Mouse (Mus musculus) heart, embryonic 11.5 days (tissue): ENCODE measurements at regions not wholly inside any gene's neighbourhood (a gene's known extent, or its start where the extent isn't known, plus 50 kb on each side); places are given as distances from the start of the nearest gene placed in this dataset.

Experiments used
- ATAC-seq: fragments of 200-750 bp; cut with Nextera tagmentation; replicated peaks from 2 replicates; pipeline ENCODE4 v1.8.0; 2017; ENCODE audit warnings: moderate library complexity; ENCODE audit not compliant: insufficient number of reproducible peaks, low FRiP score, low TSS enrichment
- H3K27ac ChIP-seq: fragments of 300-500 bp; sonication (generic); 2 replicates; pipeline ENCODE4 v1.5.1; 2014; ENCODE audit warnings: mild to moderate bottlenecking, low read depth, low read length
- H3K27me3 ChIP-seq: fragments of 300-500 bp; sonication (generic); 2 replicates; pipeline ENCODE4 v1.6.1; 2014; ENCODE audit warnings: mild to moderate bottlenecking, low read length, mixed read lengths; ENCODE audit not compliant: control insufficient read depth, insufficient read depth
- H3K36me3 ChIP-seq: fragments of 300-500 bp; sonication (generic); 2 replicates; pipeline ENCODE4 v1.6.1; 2014; ENCODE audit warnings: mild to moderate bottlenecking, low read length, moderate library complexity, mixed read lengths; ENCODE audit not compliant: control insufficient read depth, insufficient read depth
- H3K4me1 ChIP-seq: fragments of 300-500 bp; sonication (generic); 2 replicates; pipeline ENCODE4 v1.6.1; 2014; ENCODE audit warnings: low read length; ENCODE audit not compliant: control insufficient read depth, insufficient read depth
- H3K4me2 ChIP-seq: fragments of 300-500 bp; sonication (generic); 2 replicates; pipeline ENCODE4 v1.6.1; 2014; ENCODE audit warnings: mild to moderate bottlenecking, moderate library complexity
- H3K4me3 ChIP-seq: fragments of 300-500 bp; sonication (generic); 2 replicates; pipeline ENCODE4 v1.5.1; 2014; ENCODE audit warnings: low read depth, low read length
- H3K9ac ChIP-seq: fragments of 300-500 bp; sonication (generic); 2 replicates; pipeline ENCODE4 v1.6.1; 2014; ENCODE audit warnings: mild to moderate bottlenecking, low read depth, low read length, moderate library complexity
- H3K9me3 ChIP-seq: fragments of 300-500 bp; sonication (generic); replicated peaks from 2 replicates; pipeline ENCODE4 v1.6.1; 2016; ENCODE audit warnings: low read length; ENCODE audit not compliant: control insufficient read depth
- WGBS: fragments of 180-500 bp; shearing (Covaris S2); extraction: QIAGEN DNeasy Blood & Tissue Kit; methylation state at CpG from one replicate; pipeline ENCODE4 v1.1.7; 2014; ENCODE audit not compliant: insufficient replicate concordance; 5-methylcytosine and 5-hydroxymethylcytosine counted together

- 0 out of 2 replicates have a peak, but pooled peaks cover 2% of the 10 kb centered on the region for H3K4me1 ChIP-seq
- H3K27ac ChIP-seq = no peak overlapping the region
- H3K36me3 ChIP-seq = no peaks in the 10 kb centered on the region
- H3K4me2 ChIP-seq = no peak overlapping the region
- no peaks in the 10 kb centered on the region for H3K9me3 ChIP-seq
- no peak overlapping the region for H3K9ac ChIP-seq
- ATAC-seq = no peak
- H3K4me3 ChIP-seq = no peak overlapping the region
- H3K27me3 ChIP-seq = no peaks in the 10 kb centered on the region
- 78% methylated on average over 6 of the region's 6 CpGs for WGBS
These were observed 69.4 kb upstream of the Fn1 start for GRCm38 (mm10) chr1:71722211-71723038.
